Mouse (Mus musculus) neural tube, embryonic 15.5 days (tissue): ENCODE results near the gene Dqx1. TPM values are rescaled to one million over a fixed set of nuclear protein-coding genes. Genes with fewer than 3 reads are reported as not detected.

Experiments
- ATAC-seq: fragments of 200-750 bp; cut with Nextera tagmentation; 2 replicates; pipeline ENCODE4 v1.8.0; 2017; ENCODE audit warnings: mild to moderate bottlenecking, moderate TSS enrichment, moderate library complexity; ENCODE audit not compliant: low FRiP score
- H3K27ac ChIP-seq: fragments of 300-500 bp; sonication (generic); replicated peaks from 2 replicates; pipeline ENCODE4 v1.5.1; 2015; ENCODE audit warnings: mild to moderate bottlenecking, inconsistent platforms
- H3K27me3 ChIP-seq: fragments of 300-500 bp; sonication (generic); replicated peaks from 2 replicates; pipeline ENCODE4 v1.6.1; 2015; ENCODE audit warnings: inconsistent platforms
- H3K36me3 ChIP-seq: fragments of 300-500 bp; sonication (generic); 2 replicates; pipeline ENCODE4 v1.6.1; 2015; ENCODE audit warnings: inconsistent platforms
- H3K4me1 ChIP-seq: fragments of 300-500 bp; sonication (generic); 2 replicates; pipeline ENCODE4 v1.6.1; 2015; ENCODE audit warnings: inconsistent platforms
- H3K4me2 ChIP-seq: fragments of 300-500 bp; sonication (generic); 2 replicates; pipeline ENCODE4 v1.6.1; 2015; ENCODE audit warnings: inconsistent platforms, mild to moderate bottlenecking, moderate library complexity
- H3K4me3 ChIP-seq: fragments of 300-500 bp; sonication (generic); replicated peaks from 2 replicates; pipeline ENCODE4 v1.5.1; 2015; ENCODE audit warnings: mild to moderate bottlenecking, inconsistent platforms
- H3K9ac ChIP-seq: fragments of 300-500 bp; sonication (generic); replicated peaks from 2 replicates; pipeline ENCODE4 v1.6.1; 2015; ENCODE audit warnings: mild to moderate bottlenecking, inconsistent platforms
- H3K9me3 ChIP-seq: fragments of 300-500 bp; sonication (generic); replicated peaks from 2 replicates; pipeline ENCODE4 v1.6.1; 2016; ENCODE audit warnings: inconsistent platforms
- WGBS: fragments of 180-500 bp; shearing (Covaris S2); methylation state at CpG from one replicate; pipeline ENCODE4 v1.1.7; 2015; ENCODE audit warnings: mixed read lengths; 5-methylcytosine and 5-hydroxymethylcytosine counted together
- microRNA counts: library from miRNA; unstranded; fragments of <30 nt; microRNA quantifications from one replicate; lab custom pipeline; 2016
- microRNA-seq: library from miRNA; unstranded; fragments of <30 nt; microRNA quantifications from one replicate; pipeline ENCODE4, GENCODE M21; 2017
- polyA plus RNA-seq: library from polyadenylated mRNA; unstranded; fragments of >200 nt; fragmentation: Nextera tagmentation; extraction: Ambion mirVana; gene quantifications from 2 replicates; pipeline ENCODE4 v1.2.1, GENCODE M21; 2015

Gene Dqx1
- polyA plus RNA-seq, 1 experiment from 2014 or later, result 0.45 TPM

DNA sequence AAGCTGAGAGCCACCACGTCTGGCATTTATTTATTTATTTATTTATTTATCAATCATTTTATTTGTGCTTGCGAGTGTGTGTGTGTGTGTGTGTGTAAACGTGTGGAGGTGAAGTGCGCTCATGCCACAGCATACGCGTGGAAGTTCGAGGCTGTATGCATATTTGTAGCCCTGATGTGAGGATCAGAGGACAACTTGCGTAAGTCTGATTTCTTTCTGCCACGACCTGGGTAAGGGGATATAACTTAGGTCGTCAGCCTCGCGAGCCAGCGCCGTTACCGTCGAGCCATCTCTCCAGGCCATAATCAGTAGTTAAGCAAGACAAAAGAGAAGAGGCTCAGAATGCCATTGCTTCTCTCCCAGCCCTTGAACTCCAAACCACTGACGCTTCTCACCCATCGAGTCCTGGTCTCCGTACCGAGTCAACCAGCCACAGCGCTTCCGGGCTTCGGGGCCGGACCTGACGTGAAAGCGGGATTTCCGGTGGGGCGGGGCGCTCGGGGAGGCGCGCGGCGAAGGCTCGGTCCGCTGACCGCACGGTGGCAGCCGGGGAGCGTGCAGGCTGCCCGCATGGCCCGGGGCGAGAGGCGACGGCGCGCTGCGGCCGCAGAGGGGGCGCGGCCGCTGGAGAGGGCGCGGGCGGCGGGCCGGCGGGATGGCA is 57.5 kb downstream of the Dqx1 start, which contains the start of gene Mogs:
Gene Mogs (plus strand): TSS at position 486 of the 661 bp plus-strand sequence.
- Histone ChIP-seq H3K9me3 (no peaks in the 10 kb centered on the region), H3K27ac (peak within 1 kb of the TSS; percentile 83), H3K9ac (peak within 1 kb of the TSS; percentile 94), H3K36me3 (peaks cover 35% of the 10 kb centered on the region), H3K4me3 (peak within 1 kb of the TSS; percentile 88), H3K4me2 (peak within 1 kb of the TSS; percentile 92), H3K4me1 (peaks cover 49% of the 10 kb centered on the region), H3K27me3 (no peaks in the 10 kb centered on the region)
- 2% methylated on average over 58 of the region's 58 CpGs for WGBS
- ATAC-seq, result peak; percentile 91

DNA sequence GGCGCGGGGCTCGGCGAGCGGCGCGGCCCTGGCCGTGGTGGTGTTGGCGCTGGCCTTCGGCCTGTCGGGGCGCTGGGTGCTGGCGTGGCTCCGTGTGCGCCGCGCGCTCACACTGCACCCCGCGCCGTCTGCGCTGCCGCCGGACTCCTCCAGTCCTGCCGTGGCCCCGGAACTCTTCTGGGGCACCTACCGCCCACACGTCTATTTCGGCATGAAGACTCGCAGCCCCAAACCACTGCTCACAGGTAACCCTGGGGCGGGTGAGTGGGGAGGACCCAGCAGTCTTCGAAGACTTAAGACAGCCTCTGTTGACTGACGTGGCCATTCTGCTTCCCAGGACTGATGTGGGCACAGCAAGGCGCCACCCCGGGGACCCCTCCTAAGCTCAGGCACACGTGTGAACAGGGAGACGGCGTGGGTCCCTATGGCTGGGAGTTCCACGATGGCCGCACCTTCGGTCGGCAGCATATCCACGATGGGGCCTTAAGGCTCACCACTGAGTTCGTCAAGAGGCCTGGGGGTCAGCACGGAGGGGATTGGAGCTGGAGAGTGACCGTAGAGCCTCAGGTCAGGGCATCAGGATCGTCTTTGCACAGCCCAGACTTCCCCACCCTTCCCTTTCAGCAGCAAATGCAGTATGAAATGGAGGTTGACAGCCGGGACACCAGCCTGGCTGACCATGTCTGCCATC is 58.2 kb downstream of the Dqx1 start:
- H3K36me3 ChIP-seq, result peaks cover 35% of the 10 kb centered on the region
- peak overlapping the region; percentile 83 for H3K27ac ChIP-seq
- peak; percentile 56 for ATAC-seq
- H3K4me1 ChIP-seq, result peaks cover 52% of the 10 kb centered on the region
- no peaks in the 10 kb centered on the region for H3K27me3 ChIP-seq
- H3K4me2 ChIP-seq, result peak overlapping the region; percentile 92
- WGBS, result 2% methylated on average over 30 of the region's 48 CpGs
- H3K9me3 ChIP-seq, result no peaks in the 10 kb centered on the region
- H3K4me3 ChIP-seq, result peak overlapping the region; percentile 88
- peak overlapping the region; percentile 94 for H3K9ac ChIP-seq

DNA sequence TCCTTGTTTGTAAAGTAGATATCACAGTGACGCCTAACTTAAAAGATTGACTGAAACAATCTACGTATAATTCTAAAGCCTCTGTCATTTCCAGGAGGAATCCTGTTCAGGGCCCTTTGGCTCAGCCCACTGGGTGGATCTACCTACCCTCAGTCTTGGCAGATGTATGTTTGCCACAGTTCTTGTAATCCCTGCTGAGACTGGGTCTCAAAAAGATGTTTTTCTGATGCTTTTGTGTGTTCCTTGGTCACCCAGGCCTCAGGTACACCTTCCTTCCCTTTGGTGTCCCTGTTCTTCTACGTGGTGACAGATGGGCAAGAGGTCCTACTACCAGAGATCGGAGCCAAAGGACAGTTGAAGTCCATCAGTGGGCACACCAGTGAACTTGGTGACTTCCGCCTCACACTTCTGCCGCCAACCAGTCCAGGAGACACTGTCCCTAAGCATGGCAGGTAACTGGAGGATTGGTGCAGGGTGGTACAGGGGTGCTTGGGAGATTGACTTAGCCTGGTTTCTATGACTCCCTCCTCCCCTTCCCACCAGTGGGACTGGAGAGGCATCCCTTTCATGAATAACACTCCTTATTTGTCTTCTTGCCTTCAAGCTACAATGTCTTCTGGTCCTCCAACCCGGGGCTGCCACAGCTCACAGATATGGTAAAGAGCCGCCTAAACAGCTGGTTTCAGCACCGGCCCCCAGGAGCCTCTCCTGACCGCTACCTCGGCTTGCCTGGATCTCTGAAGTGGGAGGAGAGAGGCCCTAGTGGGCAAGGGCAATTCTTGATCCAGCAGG is 58.9 kb downstream of the Dqx1 start:
- Histone ChIP-seq H3K9me3 (no peaks in the 10 kb centered on the region), H3K36me3 (peaks cover 30% of the 10 kb centered on the region), H3K4me1 (peaks cover 52% of the 10 kb centered on the region), H3K27me3 (no peaks in the 10 kb centered on the region), H3K9ac (peak overlapping the region; percentile 94), H3K4me2 (peak overlapping the region; percentile 92), H3K27ac (peak overlapping the region; percentile 83; the same call in 1 of the 2 replicates), H3K4me3 (peak overlapping the region; percentile 88)
- ATAC-seq, result no peak
- WGBS, result 82% methylated on average over 11 of the region's 11 CpGs

MicroRNAs within 50 kb of the gene (microRNA counts, 519-probe panel; counts per million panel counts)
- microRNA mmu-miR-3470a+mmu-miR-3470b (lab: Ali Mortazavi, UCI), result 1,400 counts per million, percentile 12 among the panel's probes with 10 or more counts

Small RNA genes within 50 kb of the gene (microRNA-seq; reads per million reads assigned to microRNA genes)
- gene Mir3470a (not detected), gene Mir7040 (not detected)

Other genes with a start within 250 kb of the Dqx1 start
- gene Sema4f, start 118.1 kb upstream of the Dqx1 start, polyA plus RNA-seq, result 24.3 and 26.1 TPM in 2 replicates
- 0.20 TPM in 1 of 2 replicates, not detected in the other for gene M1ap, start 110.9 kb upstream of the Dqx1 start, polyA plus RNA-seq
- 2.4 and 6.8 TPM in 2 replicates for gene Dok1, start 24.4 kb upstream of the Dqx1 start, polyA plus RNA-seq
- 7.6 and 8.6 TPM in 2 replicates for gene Loxl3, start 23.7 kb upstream of the Dqx1 start, polyA plus RNA-seq
- 182 and 185 TPM in 2 replicates for gene Aup1, start 3.3 kb upstream of the Dqx1 start, polyA plus RNA-seq
- 80.8 and 83.1 TPM in 2 replicates for gene Htra2, start 2.6 kb upstream of the Dqx1 start, polyA plus RNA-seq
- gene Tlx2, start 12.4 kb downstream of the Dqx1 start, polyA plus RNA-seq, result 2.6 and 4.7 TPM in 2 replicates
- 45.4 and 50.8 TPM in 2 replicates for gene Pcgf1, start 20.0 kb downstream of the Dqx1 start, polyA plus RNA-seq
- gene Lbx2, start 28.5 kb downstream of the Dqx1 start, polyA plus RNA-seq, result 0.24 and 0.32 TPM in 2 replicates
- 7.0 and 7.7 TPM in 2 replicates for gene Ccdc142, start 43.8 kb downstream of the Dqx1 start, polyA plus RNA-seq
- 4.8 and 7.6 TPM in 2 replicates for gene Gm42688, start 43.8 kb downstream of the Dqx1 start, polyA plus RNA-seq
- gene Mrpl53, start 51.2 kb downstream of the Dqx1 start, polyA plus RNA-seq, result 121 and 123 TPM in 2 replicates
- gene Mogs, start 57.7 kb downstream of the Dqx1 start, polyA plus RNA-seq, result 26.1 and 31.3 TPM in 2 replicates
- 146 and 155 TPM in 2 replicates for gene Wbp1, start 63.7 kb downstream of the Dqx1 start, polyA plus RNA-seq
- gene Ino80b, start 67.6 kb downstream of the Dqx1 start, polyA plus RNA-seq, result 12.0 and 12.3 TPM in 2 replicates
- gene Rtkn, start 77.6 kb downstream of the Dqx1 start, polyA plus RNA-seq, result 17.1 and 23.7 TPM in 2 replicates
- gene Wdr54, start 98.6 kb downstream of the Dqx1 start, polyA plus RNA-seq, result 14.7 and 18.6 TPM in 2 replicates
- 7.9 and 8.2 TPM in 2 replicates for gene 1700003E16Rik, start 98.6 kb downstream of the Dqx1 start, polyA plus RNA-seq
- 149 and 153 TPM in 2 replicates for gene Dctn1, start 108.1 kb downstream of the Dqx1 start, polyA plus RNA-seq
- gene Slc4a5, start 162.0 kb downstream of the Dqx1 start, polyA plus RNA-seq, result 0.27 and 0.57 TPM in 2 replicates